Mouse (Mus musculus) neural tube, embryonic 12.5 days (tissue): ENCODE data around the gene H1f0. TPM values are rescaled to one million over a fixed set of nuclear protein-coding genes. Genes with fewer than 3 reads are reported as not detected.

Experiments used
- ATAC-seq: fragments of 200-750 bp; cut with Nextera tagmentation; 2 replicates; pipeline ENCODE4 v1.8.0; 2017; ENCODE audit warnings: low read depth, mild to moderate bottlenecking, moderate TSS enrichment, moderate library complexity; ENCODE audit not compliant: low FRiP score
- H3K27ac ChIP-seq: fragments of 300-500 bp; sonication (generic); 2 replicates; pipeline ENCODE4 v1.5.1; 2016
- H3K27me3 ChIP-seq: fragments of 300-500 bp; sonication (generic); replicated peaks from 2 replicates; pipeline ENCODE4 v1.6.1; 2016; ENCODE audit warnings: mild to moderate bottlenecking
- H3K36me3 ChIP-seq: fragments of 300-500 bp; sonication (generic); 2 replicates; pipeline ENCODE4 v1.6.1; 2016; ENCODE audit warnings: mild to moderate bottlenecking
- H3K4me1 ChIP-seq: fragments of 300-500 bp; sonication (generic); 2 replicates; pipeline ENCODE4 v1.6.1; 2016
- H3K4me2 ChIP-seq: fragments of 300-500 bp; sonication (generic); replicated peaks from 2 replicates; pipeline ENCODE4 v1.6.1; 2016; ENCODE audit warnings: mild to moderate bottlenecking
- H3K4me3 ChIP-seq: fragments of 300-500 bp; sonication (generic); 2 replicates; pipeline ENCODE4 v1.5.1; 2016
- H3K9ac ChIP-seq: fragments of 300-500 bp; sonication (generic); 2 replicates; pipeline ENCODE4 v1.6.1; 2016; ENCODE audit warnings: mild to moderate bottlenecking
- H3K9me3 ChIP-seq: fragments of 300-500 bp; sonication (generic); 2 replicates; pipeline ENCODE4 v1.6.1; 2016; ENCODE audit warnings: mild to moderate bottlenecking
- WGBS: fragments of 180-500 bp; shearing (Covaris S2); methylation state at CpG from one replicate; pipeline ENCODE4 v1.1.7; 2016; 5-methylcytosine and 5-hydroxymethylcytosine counted together
- polyA plus RNA-seq: library from polyadenylated mRNA; unstranded; fragments of >200 nt; fragmentation: Nextera tagmentation; extraction: Ambion mirVana; gene quantifications from 2 replicates; pipeline ENCODE4 v1.2.1, GENCODE M21; 2016

Gene H1f0
- polyA plus RNA-seq, 1 experiment from 2014 or later: 487 TPM

GRCm38 (mm10) chr15:79063160-79063740 is 35.0 kb downstream of the H1f0 start:
- H3K9ac ChIP-seq: no peak overlapping the region
- H3K27me3 ChIP-seq: no peaks in the 10 kb centered on the region
- peak overlapping the region; percentile 66 for H3K4me2 ChIP-seq
- peaks cover 18% of the 10 kb centered on the region for H3K4me1 ChIP-seq
- H3K9me3 ChIP-seq: no peaks in the 10 kb centered on the region
- ATAC-seq: no peak
- 10% methylated on average over 14 of the region's 14 CpGs for WGBS
- H3K27ac ChIP-seq: no peak overlapping the region
- H3K36me3 ChIP-seq: peaks cover 28% of the 10 kb centered on the region
- peak overlapping the region; percentile 31; the same call in 1 of the 2 replicates for H3K4me3 ChIP-seq

GRCm38 (mm10) chr15:79065086-79065770 is 37.0 kb downstream of the H1f0 start:
- ATAC-seq: no peak
- WGBS: 50% methylated on average over 8 of the region's 8 CpGs
- H3K27ac ChIP-seq: no peak overlapping the region

GRCm38 (mm10) chr15:79066276-79066675 is 38.0 kb downstream of the H1f0 start:
- WGBS: 49% methylated on average over 2 of the region's 2 CpGs
- H3K4me1 ChIP-seq: peaks cover 13% of the 10 kb centered on the region
- no peak for ATAC-seq

More at GRCm38 (mm10) chr15:79065086-79065770, 37.0 kb downstream of the H1f0 start:
- Histone ChIP-seq H3K4me1 (peaks cover 18% of the 10 kb centered on the region), H3K36me3 (peaks cover 8% of the 10 kb centered on the region), H3K4me3 (no peak overlapping the region), H3K9ac (no peak overlapping the region), H3K9me3 (no peaks in the 10 kb centered on the region), H3K4me2 (no peak overlapping the region), H3K27me3 (no peaks in the 10 kb centered on the region)

GRCm38 (mm10) chr15:79067631-79068030 is 39.4 kb downstream of the H1f0 start:
- Histone ChIP-seq H3K4me3 (no peak overlapping the region), H3K9ac (no peak overlapping the region), H3K4me2 (no peak overlapping the region), H3K4me1 (peaks cover 4% of the 10 kb centered on the region), H3K27me3 (no peaks in the 10 kb centered on the region), H3K36me3 (no peaks in the 10 kb centered on the region), H3K9me3 (no peaks in the 10 kb centered on the region), H3K27ac (no peak overlapping the region)
- ATAC-seq: no peak
- WGBS: 82% methylated on average over 3 of the region's 3 CpGs

More at GRCm38 (mm10) chr15:79066276-79066675, 38.0 kb downstream of the H1f0 start:
- no peaks in the 10 kb centered on the region for H3K9me3 ChIP-seq
- no peak overlapping the region for H3K9ac ChIP-seq
- H3K36me3 ChIP-seq: no peaks in the 10 kb centered on the region
- no peak overlapping the region for H3K27ac ChIP-seq
- H3K4me3 ChIP-seq: no peak overlapping the region
- no peaks in the 10 kb centered on the region for H3K27me3 ChIP-seq
- H3K4me2 ChIP-seq: no peak overlapping the region

GRCm38 (mm10) chr15:79068416-79068815 is 40.2 kb downstream of the H1f0 start:
- Histone ChIP-seq H3K4me1 (peaks cover 3% of the 10 kb centered on the region), H3K4me3 (no peak overlapping the region), H3K27me3 (no peaks in the 10 kb centered on the region), H3K27ac (no peak overlapping the region), H3K36me3 (no peaks in the 10 kb centered on the region), H3K4me2 (no peak overlapping the region), H3K9ac (no peak overlapping the region), H3K9me3 (no peaks in the 10 kb centered on the region)
- no peak for ATAC-seq
- WGBS: 83% methylated on average over 3 of the region's 3 CpGs

GRCm38 (mm10) chr15:79071117-79072039 is 43.1 kb downstream of the H1f0 start:
- Histone ChIP-seq H3K9ac (no peak overlapping the region), H3K27ac (no peak overlapping the region), H3K4me1 (peaks cover 12% of the 10 kb centered on the region), H3K4me3 (no peak overlapping the region), H3K27me3 (no peaks in the 10 kb centered on the region), H3K36me3 (peaks cover under 1% of the 10 kb centered on the region), H3K4me2 (no peak overlapping the region), H3K9me3 (no peaks in the 10 kb centered on the region)
- 73% methylated on average over 5 of the region's 5 CpGs for WGBS
- no peak for ATAC-seq

- H3K4me2 ChIP-seq: no peak overlapping the region
- H3K36me3 ChIP-seq: peaks cover 24% of the 10 kb centered on the region
- ATAC-seq: no peak
- no peaks in the 10 kb centered on the region for H3K9me3 ChIP-seq
- no peaks in the 10 kb centered on the region for H3K27me3 ChIP-seq
- peaks cover 12% of the 10 kb centered on the region for H3K4me1 ChIP-seq
- no peak overlapping the region for H3K9ac ChIP-seq
- H3K27ac ChIP-seq: no peak overlapping the region
- H3K4me3 ChIP-seq: no peak overlapping the region
Measured at GRCm38 (mm10) chr15:79073752-79074151, 45.5 kb downstream of the H1f0 start.

- H3K4me1 ChIP-seq: peaks cover 12% of the 10 kb centered on the region
- peak overlapping the region; percentile 90 for H3K4me3 ChIP-seq
- peak overlapping the region; percentile 80; the same call in 1 of the 2 replicates for H3K9ac ChIP-seq
- H3K9me3 ChIP-seq: no peaks in the 10 kb centered on the region
- H3K27me3 ChIP-seq: no peaks in the 10 kb centered on the region
- H3K36me3 ChIP-seq: peaks cover 31% of the 10 kb centered on the region
- ATAC-seq: no peak
- H3K4me2 ChIP-seq: peak overlapping the region; percentile 93
- WGBS: 42% methylated on average over 10 of the region's 10 CpGs
- H3K27ac ChIP-seq: no peak overlapping the region
Measured at GRCm38 (mm10) chr15:79074446-79074845, 46.2 kb downstream of the H1f0 start.

GRCm38 (mm10) chr15:79074913-79075532 is 46.8 kb downstream of the H1f0 start, which contains the start of gene Eif3l:
TSS of gene Eif3l (plus strand) at chr15:79075179.
- peak within 1 kb of the TSS; percentile 80 for H3K9ac ChIP-seq
- peak within 1 kb of the TSS; percentile 90 for H3K4me3 ChIP-seq
- under 1% methylated on average over 49 of the region's 49 CpGs for WGBS
- H3K4me1 ChIP-seq: peaks cover 12% of the 10 kb centered on the region
- H3K9me3 ChIP-seq: no peaks in the 10 kb centered on the region
- peak; percentile 76 for ATAC-seq
- H3K27ac ChIP-seq: peak within 1 kb of the TSS; percentile 54; the same call in 1 of the 2 replicates
- no peaks in the 10 kb centered on the region for H3K27me3 ChIP-seq
- peak within 1 kb of the TSS; percentile 93 for H3K4me2 ChIP-seq
- peaks cover 37% of the 10 kb centered on the region for H3K36me3 ChIP-seq

- Histone ChIP-seq H3K4me1 (peaks cover 12% of the 10 kb centered on the region), H3K27me3 (no peaks in the 10 kb centered on the region), H3K9me3 (no peaks in the 10 kb centered on the region), H3K4me3 (peak overlapping the region; percentile 90), H3K4me2 (peak overlapping the region; percentile 93), H3K27ac (no peak overlapping the region), H3K36me3 (peaks cover 42% of the 10 kb centered on the region), H3K9ac (peak overlapping the region; percentile 80)
- no peak for ATAC-seq
- 37% methylated on average over 15 of the region's 15 CpGs for WGBS
Measured at GRCm38 (mm10) chr15:79075658-79076365, 47.6 kb downstream of the H1f0 start.

- no peak overlapping the region for H3K27ac ChIP-seq
- H3K4me1 ChIP-seq: peaks cover 8% of the 10 kb centered on the region
- ATAC-seq: no peak
- WGBS: 97% methylated on average over 7 of the region's 7 CpGs
- no peaks in the 10 kb centered on the region for H3K27me3 ChIP-seq
- no peak overlapping the region for H3K4me2 ChIP-seq
- H3K9ac ChIP-seq: no peak overlapping the region
- H3K4me3 ChIP-seq: no peak overlapping the region
- H3K36me3 ChIP-seq: peaks cover 79% of the 10 kb centered on the region
- no peaks in the 10 kb centered on the region for H3K9me3 ChIP-seq
Measured at GRCm38 (mm10) chr15:79079567-79079966, 51.3 kb downstream of the H1f0 start.
